Mouse (Mus musculus) bone marrow macrophage, adult 2 months (primary cell): ENCODE measurements around the gene Gimap3.

Experiments used
- CTCF ChIP-seq: IDR thresholded peaks from 2 replicates; pipeline ENCODE4 v1.5.1; 2012; ENCODE audit warnings: low read depth, mild to moderate bottlenecking, low read length, moderate library complexity
- POLR2A ChIP-seq: IDR thresholded peaks from 2 replicates; pipeline ENCODE4 v1.6.1; 2012; ENCODE audit warnings: mild to moderate bottlenecking, low read depth, low read length, borderline replicate concordance

- TF ChIP-seq CTCF = no peak
- TF ChIP-seq POLR2A = no peak
Observed at GRCm38 (mm10) chr6:48764496-48764895, 6.2 kb downstream of the Gimap3 start.
